Mouse (Mus musculus) myocyte (in vitro differentiated cells): ENCODE measurements around the gene Trhde.

Source experiments
- CEBPB ChIP-seq: IDR thresholded peaks from 2 replicates; pipeline ENCODE4 v1.6.1; 2011; ENCODE audit warnings: mild to moderate bottlenecking, moderate library complexity; ENCODE audit not compliant: poor library complexity, insufficient read depth, severe bottlenecking
- E2F4 ChIP-seq: IDR thresholded peaks from one replicate; pipeline ENCODE4 v1.6.1; 2011; ENCODE audit warnings: mild to moderate bottlenecking, control low read depth, moderate library complexity; ENCODE audit not compliant: insufficient read depth
- MAX ChIP-seq: IDR thresholded peaks from one replicate; pipeline ENCODE4 v1.6.1; 2011; ENCODE audit warnings: low read depth, mild to moderate bottlenecking, control low read depth
- MYOD1 ChIP-seq, 3 experiments: IDR thresholded peaks; one replicate each; pipeline ENCODE4 v1.6.1; 2011; ENCODE audit warnings: control low read depth in 2 of 3, low read depth in 2 of 3, mild to moderate bottlenecking in 2 of 3, moderate library complexity in 1 of 3; ENCODE audit not compliant: insufficient read length in 2 of 3, control insufficient read depth in 1 of 3
- MYOG ChIP-seq, 3 experiments: IDR thresholded peaks; one replicate each; pipeline ENCODE4 v1.6.1; 2011; ENCODE audit warnings: control low read depth in 2 of 3, low read depth in 2 of 3, mild to moderate bottlenecking in 2 of 3; ENCODE audit not compliant: insufficient read length in 2 of 3, control insufficient read depth in 1 of 3, insufficient read depth in 1 of 3
- POLR2A ChIP-seq: IDR thresholded peaks from one replicate; pipeline ENCODE4 v1.6.1; 2011; ENCODE audit warnings: low read depth, mild to moderate bottlenecking, control low read depth, moderate library complexity; ENCODE audit not compliant: insufficient read length
- POLR2AphosphoS2 ChIP-seq: IDR thresholded peaks from one replicate; pipeline ENCODE4 v1.6.1; 2011; ENCODE audit warnings: low read depth, control low read depth; ENCODE audit not compliant: insufficient read length
- REST ChIP-seq: IDR thresholded peaks from one replicate; pipeline ENCODE4 v1.6.1; 2011; ENCODE audit warnings: mild to moderate bottlenecking, control low read depth, moderate library complexity; ENCODE audit not compliant: insufficient read depth, insufficient read length
- SRF ChIP-seq: IDR thresholded peaks from one replicate; pipeline ENCODE4 v1.6.1; 2011; ENCODE audit warnings: low read depth; ENCODE audit not compliant: control insufficient read depth, insufficient read length
- TCF12 ChIP-seq: IDR thresholded peaks from one replicate; pipeline ENCODE4 v1.6.1; 2011; ENCODE audit warnings: mild to moderate bottlenecking, control low read depth; ENCODE audit not compliant: poor library complexity, insufficient read depth, severe bottlenecking
- USF1 ChIP-seq: IDR thresholded peaks from one replicate; pipeline ENCODE4 v1.6.1; 2011; ENCODE audit warnings: low read depth, mild to moderate bottlenecking, control low read depth, moderate library complexity

- TF ChIP-seq POLR2A, result no peak
- TF ChIP-seq MYOG (IDR thresholded peaks at IDR 0.05; ENCODE audit: control insufficient read depth in 1 of 3, insufficient read depth in 1 of 3, insufficient read length in 2 of 3, low read depth in 2 of 3), result no peak
- no peak for TF ChIP-seq MAX
- no peak for TF ChIP-seq CEBPB
- no peak for TF ChIP-seq POLR2AphosphoS2
- no peak for TF ChIP-seq USF1
- no peak for TF ChIP-seq SRF
- TF ChIP-seq REST, result no peak
- no peak for TF ChIP-seq MYOD1 (IDR thresholded peaks at IDR 0.05; ENCODE audit: control insufficient read depth in 1 of 3, insufficient read length in 2 of 3, low read depth in 2 of 3)
- no peak for TF ChIP-seq E2F4
- no peak for TF ChIP-seq TCF12
Measured at GRCm38 (mm10) chr10:114578926-114579325, 223.2 kb downstream of the Trhde start.
